Mouse (Mus musculus): ENCODE measurements around the gene Rap1gap2. TPM values are rescaled to one million over a fixed set of nuclear protein-coding genes. Genes with fewer than 3 reads are reported as not detected.

Rap1gap2 gene
- total RNA-seq, 2 experiments from 2014 or later: 186 to 188 TPM

GRCm38 (mm10) chr11:74568463-74568862 is 42.3 kb downstream of the Rap1gap2 start:
- peak; percentile 55 to 60 for DNase-seq (ENCODE audit: extremely low spot score in 1 of 2, low spot score in 2 of 2)
- intact Hi-C loops (cut with DNase I): loop anchor here (1.0 kb wide), 1 partner anchor 8 kb away; no protein-coding TSS in a partner anchor
- no peak overlapping the region for H3K4me3 ChIP-seq
- no peak for TF ChIP-seq CTCF (IDR thresholded peaks at IDR 0.05)
- peak overlapping the region; percentile 82 for H3K27ac ChIP-seq

GRCm38 (mm10) chr11:74568004-74568403 is 42.7 kb downstream of the Rap1gap2 start:
- DNase-seq (ENCODE audit: extremely low spot score in 1 of 2, low spot score in 2 of 2): no peak
- Histone ChIP-seq H3K27ac (peak overlapping the region; percentile 82), H3K4me3 (no peak overlapping the region)
- intact Hi-C loops (cut with DNase I): loop anchor here (1.0 kb wide), 1 partner anchor 8 kb away; no protein-coding TSS in a partner anchor
- TF ChIP-seq CTCF (IDR thresholded peaks at IDR 0.05): no peak

GRCm38 (mm10) chr11:74566326-74566874 is 44.3 kb downstream of the Rap1gap2 start:
- intact Hi-C loops (cut with DNase I): no loop called here
- TF ChIP-seq CTCF (IDR thresholded peaks at IDR 0.05): no peak
- DNase-seq (ENCODE audit: extremely low spot score in 1 of 2, low spot score in 2 of 2): no peak

GRCm38 (mm10) chr11:74561392-74561791 is 49.3 kb downstream of the Rap1gap2 start:
- DNase-seq (ENCODE audit: extremely low spot score in 1 of 2, low spot score in 2 of 2): no peak
- Histone ChIP-seq H3K27ac (no peak overlapping the region), H3K4me3 (no peak overlapping the region)
- no peak for TF ChIP-seq CTCF (IDR thresholded peaks at IDR 0.05)
- intact Hi-C loops (cut with DNase I): no loop called here

More at GRCm38 (mm10) chr11:74566326-74566874, 44.3 kb downstream of the Rap1gap2 start:
- Histone ChIP-seq H3K4me3 (no peak overlapping the region), H3K27ac (no peak overlapping the region)

GRCm38 (mm10) chr11:74560600-74561227 is 50.0 kb downstream of the Rap1gap2 start:
- no peak for TF ChIP-seq CTCF (IDR thresholded peaks at IDR 0.05)
- intact Hi-C loops (cut with DNase I): loop anchor here (1.0 kb wide), 1 partner anchor 8 kb away; no protein-coding TSS in a partner anchor
- Histone ChIP-seq H3K4me3 (no peak overlapping the region), H3K27ac (peak overlapping the region; percentile 80; the same call in 1 of the 2 replicates)
- no peak for DNase-seq (ENCODE audit: extremely low spot score in 1 of 2, low spot score in 2 of 2)

GRCm38 (mm10) chr11:74559793-74560433 is 50.8 kb downstream of the Rap1gap2 start:
- peak in 1 of 2 experiments; percentile 53 for DNase-seq (ENCODE audit: extremely low spot score in 1 of 2, low spot score in 2 of 2)
- TF ChIP-seq CTCF (IDR thresholded peaks at IDR 0.05): no peak
- H3K27ac ChIP-seq: peak overlapping the region; percentile 80
- intact Hi-C loops (cut with DNase I): loop anchor here (1.0 to 5.0 kb wide), 4 partner anchors 8 to 77 kb away; partner anchors contain the start of gene Ccdc92b
- no peak overlapping the region for H3K4me3 ChIP-seq

GRCm38 (mm10) chr11:74558933-74559332 is 51.8 kb downstream of the Rap1gap2 start:
- H3K27ac ChIP-seq: peak overlapping the region; percentile 83
- intact Hi-C loops (cut with DNase I): loop anchor here (2.0 to 5.0 kb wide), 3 partner anchors 28 to 78 kb away; partner anchors contain the start of gene Ccdc92b
- DNase-seq (ENCODE audit: extremely low spot score in 1 of 2, low spot score in 2 of 2): no peak
- no peak for TF ChIP-seq CTCF (IDR thresholded peaks at IDR 0.05)
- H3K4me3 ChIP-seq: peak overlapping the region; percentile 9

GRCm38 (mm10) chr11:74557456-74558230 is 53.1 kb downstream of the Rap1gap2 start:
- no peak for TF ChIP-seq CTCF (IDR thresholded peaks at IDR 0.05)
- peak overlapping the region; percentile 83 for H3K27ac ChIP-seq
- intact Hi-C loops (cut with DNase I): loop anchor here (2.0 to 5.0 kb wide), 3 partner anchors 29 to 80 kb away; partner anchors contain the start of gene Ccdc92b
- H3K4me3 ChIP-seq: peak overlapping the region; percentile 9
- no peak for DNase-seq (ENCODE audit: extremely low spot score in 1 of 2, low spot score in 2 of 2)

- peak in 1 of 2 experiments; percentile 47 for DNase-seq (ENCODE audit: extremely low spot score in 1 of 2, low spot score in 2 of 2)
- intact Hi-C loops (cut with DNase I): loop anchor here (5.0 kb wide), 2 partner anchors 61 to 81 kb away; partner anchors contain the start of gene Ccdc92b
- Histone ChIP-seq H3K4me3 (no peak overlapping the region), H3K27ac (peak overlapping the region; percentile 83)
- no peak for TF ChIP-seq CTCF (IDR thresholded peaks at IDR 0.05)
Observed at GRCm38 (mm10) chr11:74555716-74556374, 54.9 kb downstream of the Rap1gap2 start.

GRCm38 (mm10) chr11:74554683-74555341 is 55.9 kb downstream of the Rap1gap2 start:
- DNase-seq (ENCODE audit: extremely low spot score in 1 of 2, low spot score in 2 of 2): peak in 1 of 2 experiments; percentile 60
- peak overlapping the region; percentile 83 for H3K27ac ChIP-seq
- intact Hi-C loops (cut with DNase I): loop anchor here (5.0 kb wide), 2 partner anchors 62 to 82 kb away; partner anchors contain the start of gene Ccdc92b

More at GRCm38 (mm10) chr11:74554683-74555341, 55.9 kb downstream of the Rap1gap2 start:
- no peak for TF ChIP-seq CTCF (IDR thresholded peaks at IDR 0.05)
- no peak overlapping the region for H3K4me3 ChIP-seq
